Mouse (Mus musculus) spleen, embryonic (tissue): Measurements from ENCODE around the gene Fbln1.

ENCODE experiments used
- CTCF ChIA-PET: fragments of 350-600 bp; sonication (Branson Sonifier 250); formaldehyde crosslinking; loops from one replicate; lab custom pipeline; 2022; lab: Charles Lee

Fbln1 gene

DNA sequence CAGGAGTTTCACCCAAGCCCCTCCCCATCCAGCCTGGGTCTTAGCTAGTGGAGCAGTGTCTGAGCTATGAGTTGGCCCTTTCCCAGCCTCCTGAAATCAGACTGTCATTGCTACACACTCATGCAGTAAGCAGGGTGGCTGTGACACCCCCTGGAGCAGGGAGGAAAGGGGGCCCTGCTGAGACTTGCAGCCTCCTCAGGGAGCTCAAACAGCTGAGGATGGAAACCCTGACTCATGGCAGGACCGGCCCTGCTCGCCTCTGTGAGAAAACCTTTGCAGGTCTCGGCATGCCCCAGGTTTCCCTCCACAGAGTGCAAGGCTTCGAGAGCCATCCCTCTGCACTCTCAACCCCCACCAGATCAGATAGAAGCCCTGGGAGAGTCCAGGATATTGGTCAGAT is 27.9 kb downstream of the Fbln1 start:
- CTCF ChIA-PET: interaction anchor here (0.5 kb wide), 1 partner anchor 259 kb away, joined by 5 read pairs; no protein-coding TSS in a partner anchor

DNA sequence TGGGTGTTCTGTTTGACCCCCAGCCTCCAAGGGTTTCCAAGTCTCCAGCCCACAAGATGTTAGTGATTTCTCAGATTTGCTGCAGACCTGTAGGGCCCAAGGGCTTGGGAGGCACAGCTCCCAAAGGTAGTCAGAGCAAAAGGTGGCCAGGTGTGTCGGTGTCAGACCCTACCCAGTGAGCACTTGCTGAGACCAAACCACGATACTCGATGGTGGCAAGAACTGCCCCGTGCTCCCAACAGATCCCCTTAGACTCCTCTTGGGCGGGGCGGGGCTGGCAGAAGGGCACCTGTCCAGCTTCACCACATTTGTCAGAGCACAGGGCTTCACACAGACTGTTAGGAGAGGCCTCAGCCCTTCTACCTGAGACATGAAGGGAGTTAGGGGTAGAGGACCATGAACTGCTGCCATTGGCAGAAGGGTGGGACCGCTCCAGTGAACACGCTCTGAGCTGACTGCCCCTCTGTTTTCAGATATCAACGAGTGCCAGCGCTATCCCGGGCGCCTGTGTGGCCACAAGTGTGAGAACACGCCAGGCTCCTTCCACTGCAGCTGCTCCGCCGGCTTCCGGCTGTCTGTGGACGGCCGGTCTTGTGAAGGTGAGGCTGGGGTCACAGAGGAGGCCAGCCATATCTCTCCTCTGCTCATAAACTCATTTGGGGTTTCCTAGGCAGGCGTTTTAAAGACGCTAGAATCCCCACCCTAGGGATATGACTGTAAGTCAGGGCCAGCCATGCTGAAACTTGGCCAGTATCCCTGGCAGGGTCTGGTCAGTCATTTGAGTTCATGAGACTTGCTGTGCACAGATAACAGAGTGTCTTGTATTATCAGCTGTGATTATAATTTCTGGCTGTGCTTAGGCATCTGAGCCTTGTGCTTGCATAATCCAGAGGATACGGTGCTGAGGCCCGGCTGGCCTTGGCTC is 33.3 kb downstream of the Fbln1 start:
- CTCF ChIA-PET: no interaction called here

DNA sequence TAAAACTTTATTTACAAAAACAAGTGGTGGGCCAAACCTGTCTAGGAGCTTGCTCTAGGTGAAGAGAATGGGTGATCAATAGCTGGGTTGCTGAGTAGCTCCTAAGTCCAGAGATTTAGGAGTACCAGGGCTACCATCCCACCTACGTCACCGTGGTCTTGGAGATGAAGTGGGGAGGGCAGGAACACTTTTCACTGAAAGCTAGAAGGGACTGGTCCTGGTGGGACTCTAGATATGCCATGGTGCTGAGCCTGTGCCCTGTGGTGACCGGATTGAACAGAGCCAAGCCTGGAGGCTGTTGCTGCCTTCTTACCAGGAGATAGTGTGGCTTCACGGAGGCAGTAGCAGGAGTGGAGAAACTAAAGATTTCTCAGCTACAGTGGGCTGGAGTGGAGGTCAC is 34.3 kb downstream of the Fbln1 start:
- CTCF ChIA-PET: no interaction called here

DNA sequence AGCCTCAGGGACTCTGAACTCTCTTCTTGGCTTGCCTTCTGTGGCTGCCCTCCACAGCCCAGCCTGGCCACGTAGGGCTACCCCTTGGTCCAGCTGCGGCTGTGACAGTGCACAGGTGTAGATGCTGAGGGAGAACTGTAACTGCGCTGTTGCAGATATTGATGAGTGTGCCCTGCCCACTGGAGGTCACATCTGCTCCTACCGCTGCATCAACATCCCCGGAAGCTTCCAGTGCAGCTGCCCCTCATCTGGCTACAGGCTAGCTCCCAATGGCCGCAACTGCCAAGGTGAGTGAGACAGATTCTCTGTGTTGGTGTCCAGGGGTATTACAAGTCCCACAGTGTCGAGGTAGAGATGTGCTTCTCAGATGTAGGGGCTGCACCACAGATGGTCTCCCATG is 36.1 kb downstream of the Fbln1 start:
- CTCF ChIA-PET: no interaction called here

DNA sequence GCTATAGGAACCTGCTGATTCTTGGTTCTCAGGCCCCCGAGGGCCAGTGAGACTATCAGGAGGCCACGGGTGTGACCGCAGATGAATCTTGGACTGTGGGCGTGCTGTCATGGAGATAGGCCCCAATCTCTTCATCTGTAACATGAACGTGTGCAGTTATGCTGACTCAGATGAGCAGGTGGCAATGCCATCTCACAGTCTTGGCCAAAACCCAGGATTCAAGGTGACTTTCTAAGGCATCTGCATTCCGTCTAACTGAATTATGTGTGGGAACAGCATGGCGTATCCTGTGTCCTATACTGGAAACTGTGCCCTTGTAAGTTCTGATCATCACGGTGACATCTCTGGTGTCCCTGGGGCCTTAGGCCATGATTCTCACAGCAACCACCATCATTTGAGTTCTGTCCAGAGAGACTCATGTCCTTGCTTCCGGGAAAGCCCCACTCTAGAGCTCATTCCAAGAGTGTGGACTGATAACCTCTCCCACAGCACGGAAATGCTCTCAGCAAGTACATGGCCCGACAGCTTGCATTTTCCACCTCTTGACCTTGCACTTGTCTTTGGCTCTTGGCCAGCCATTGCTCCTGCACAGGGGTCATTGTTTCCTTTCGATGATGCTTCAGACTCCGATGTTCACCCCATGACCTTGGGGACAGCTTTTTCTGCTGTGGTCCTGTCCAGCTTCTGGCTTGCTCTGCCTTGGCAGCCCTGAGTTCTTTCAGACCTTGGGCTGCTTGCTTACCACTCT is 38.8 kb downstream of the Fbln1 start:
- CTCF ChIA-PET: no interaction called here

DNA sequence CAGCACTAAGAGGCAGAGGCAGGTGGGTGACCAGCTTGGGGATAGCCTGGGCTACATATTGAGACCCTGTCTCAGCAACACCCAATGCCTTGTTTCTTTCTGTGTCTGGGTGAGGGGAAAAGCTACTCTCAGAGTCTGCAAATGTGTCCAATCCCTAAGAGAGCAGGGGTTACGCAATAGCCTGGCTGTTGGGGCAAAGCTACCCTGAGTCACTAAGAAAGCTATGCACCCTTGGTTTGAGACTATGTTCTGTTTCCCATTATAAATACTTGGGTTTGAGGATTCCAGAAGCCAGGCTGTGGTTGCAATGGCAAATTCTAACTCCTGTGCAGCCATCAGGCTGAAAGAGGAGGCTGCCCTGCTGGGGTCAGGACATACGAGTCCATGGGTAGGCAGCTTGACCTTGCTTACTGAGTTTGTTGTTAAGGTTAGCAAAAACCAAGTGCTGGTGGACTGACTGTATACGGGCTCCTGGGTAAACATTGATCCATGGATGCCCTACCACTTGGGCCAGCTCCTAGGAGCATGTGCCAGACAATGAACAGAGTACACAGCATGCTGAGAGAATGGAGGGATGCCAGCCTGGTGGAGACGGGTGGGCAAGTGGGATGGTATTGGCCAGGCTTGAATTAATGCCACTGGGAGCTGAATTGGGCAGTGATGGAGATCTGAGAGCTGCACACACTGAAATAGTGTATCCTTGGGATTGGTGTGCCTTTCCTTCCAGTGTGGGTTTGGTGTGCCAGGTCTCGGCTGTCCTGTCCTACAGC is 39.7 kb downstream of the Fbln1 start:
- CTCF ChIA-PET: interaction anchor here (0.7 kb wide), 1 partner anchor 813 kb away, joined by 6 read pairs; no protein-coding TSS in a partner anchor

DNA sequence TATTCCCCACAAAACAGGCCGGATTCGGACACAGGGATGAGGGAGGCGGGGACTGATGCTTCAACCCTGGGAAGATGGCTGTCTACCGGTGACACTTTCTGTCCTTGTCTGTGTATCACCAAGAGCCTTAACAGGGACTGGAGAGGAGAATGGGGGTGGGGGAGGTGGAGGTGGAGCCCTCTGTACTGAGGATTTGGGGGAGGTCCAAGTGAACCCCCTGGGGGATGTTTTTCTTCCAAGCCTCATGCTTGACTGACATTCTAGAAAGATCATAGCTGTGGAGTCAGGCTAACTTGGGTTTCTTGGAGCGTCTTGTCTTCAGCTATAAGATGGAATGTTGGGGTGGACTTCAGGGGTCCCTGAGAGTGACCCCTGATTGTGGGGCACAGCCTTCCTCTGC is 40.3 kb downstream of the Fbln1 start:
- CTCF ChIA-PET: interaction anchor here (0.7 kb wide), 1 partner anchor 812 kb away, joined by 6 read pairs; no protein-coding TSS in a partner anchor

DNA sequence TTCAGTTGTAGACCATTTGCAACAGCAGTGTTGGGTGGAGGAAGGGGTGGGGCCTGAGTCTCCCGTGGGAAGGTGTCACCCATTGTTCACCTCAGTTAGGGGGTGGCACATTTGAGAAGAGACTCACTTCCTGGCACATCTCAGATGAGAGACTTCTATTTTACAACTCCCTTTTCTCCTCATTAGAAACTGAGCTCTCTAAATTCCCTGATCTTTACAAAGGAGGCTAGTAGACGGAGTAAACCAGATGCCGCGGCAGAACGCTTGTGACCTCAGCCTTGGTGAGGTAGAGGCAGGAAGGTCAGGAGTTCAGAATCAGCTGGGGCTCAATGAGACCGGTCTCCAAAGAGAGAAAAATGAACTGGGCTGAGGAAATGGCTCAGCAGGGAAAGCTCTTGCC is 41.2 kb downstream of the Fbln1 start:
- CTCF ChIA-PET: no interaction called here

DNA sequence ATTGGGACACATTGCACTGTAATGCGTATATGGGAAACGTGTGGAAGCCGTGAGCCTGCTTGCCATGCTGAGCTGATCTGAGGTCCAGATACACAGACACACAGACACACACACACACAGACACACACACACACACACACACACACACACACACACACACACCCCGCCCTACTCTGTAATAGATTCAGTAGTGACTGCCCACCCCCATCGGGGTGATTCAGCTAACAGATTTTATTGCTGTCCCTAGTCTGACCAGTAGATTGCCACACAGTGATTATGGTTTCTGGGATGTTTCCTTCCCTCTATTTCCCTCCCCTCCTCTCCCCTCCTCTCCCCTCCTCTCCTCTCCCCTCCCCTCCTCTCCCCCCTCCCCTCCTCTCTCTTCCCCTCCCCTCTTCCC is 42.6 kb downstream of the Fbln1 start:
- CTCF ChIA-PET: no interaction called here

DNA sequence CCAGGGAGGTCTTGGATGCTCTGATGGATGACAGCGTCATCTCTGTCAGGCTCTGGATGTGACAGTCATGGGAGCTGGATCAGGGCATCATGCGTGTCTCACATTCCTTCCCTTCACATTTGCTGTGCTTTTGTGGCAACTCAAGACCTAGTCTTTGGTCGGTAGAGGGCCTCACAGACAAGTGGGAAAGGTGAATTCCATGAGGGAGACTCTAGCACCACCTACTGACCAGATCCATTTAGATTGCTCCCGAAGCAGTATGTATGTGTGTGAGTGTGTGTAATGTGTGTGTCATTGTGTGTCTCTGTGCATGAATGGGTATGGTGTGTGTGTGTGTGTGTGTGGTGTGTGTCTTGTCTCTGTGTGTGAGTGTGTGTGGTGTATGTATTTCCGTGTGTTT is 43.5 kb downstream of the Fbln1 start:
- CTCF ChIA-PET: no interaction called here

DNA sequence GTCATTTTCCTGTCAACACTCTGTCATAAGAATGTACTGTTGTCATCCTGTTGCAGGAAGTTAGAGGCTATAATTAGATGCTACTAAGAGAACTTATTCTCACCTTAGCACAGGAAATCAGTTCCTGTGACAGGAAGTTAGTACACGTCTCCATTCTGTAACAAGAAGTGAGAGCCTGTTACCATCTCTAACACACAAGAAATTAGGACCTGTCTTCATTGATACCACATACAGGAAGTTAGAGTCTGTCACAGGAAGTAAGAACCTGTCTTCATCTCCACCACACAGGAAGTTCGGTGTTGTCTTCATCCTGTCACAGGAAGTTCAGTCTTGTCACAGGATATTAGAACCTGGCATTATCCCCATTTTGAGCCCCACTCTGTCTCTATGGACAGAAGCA is 44.7 kb downstream of the Fbln1 start:
- CTCF ChIA-PET: no interaction called here

DNA sequence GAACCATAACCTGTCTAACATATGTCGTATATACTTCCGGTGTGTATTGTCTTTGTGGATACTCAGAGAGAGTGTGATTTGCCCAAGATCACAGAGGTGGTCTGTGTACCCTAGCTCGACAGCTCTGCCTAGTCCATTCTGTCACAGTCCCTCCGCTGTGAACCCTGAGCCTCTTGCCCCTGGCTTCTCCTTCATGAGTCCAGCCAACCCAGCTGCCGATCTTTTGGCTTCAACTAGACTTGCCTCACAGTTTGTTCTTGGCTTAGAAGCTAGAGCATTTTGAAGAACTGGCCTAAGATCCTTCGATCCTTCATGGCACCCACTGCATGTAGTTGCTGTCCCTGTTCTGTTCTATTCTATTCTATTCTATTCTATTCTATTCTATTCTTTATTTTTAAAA is 46.7 kb downstream of the Fbln1 start:
- CTCF ChIA-PET: no interaction called here

DNA sequence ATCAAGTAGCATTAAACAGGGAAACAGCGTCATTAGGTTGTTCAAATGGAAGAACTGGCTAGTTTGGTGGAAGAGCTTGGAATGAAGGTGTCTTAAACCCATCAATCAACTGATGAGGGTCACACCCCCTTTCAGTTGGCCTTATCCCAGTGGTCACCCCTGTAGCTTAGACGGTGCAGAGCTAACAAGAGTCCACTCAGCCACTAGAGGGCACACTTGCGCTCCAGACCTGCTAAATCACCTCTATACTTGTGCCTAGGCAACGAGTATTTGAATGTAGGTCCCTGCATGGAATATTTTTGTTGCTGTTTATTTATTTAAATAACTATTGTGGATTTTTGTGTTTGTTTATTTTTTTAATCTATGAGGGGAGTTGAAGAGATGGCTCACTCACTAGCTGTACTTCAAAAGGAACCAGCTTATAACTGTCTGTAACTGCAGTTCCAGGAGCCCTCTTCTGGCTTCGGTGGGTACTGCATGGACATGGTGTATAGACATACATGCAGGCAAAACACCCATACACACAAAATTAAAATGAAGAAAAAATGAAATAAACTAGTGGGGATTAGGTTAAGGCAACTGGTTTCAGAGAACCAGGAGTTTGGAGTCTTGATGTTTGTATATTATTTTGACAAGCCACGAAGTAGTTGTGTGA is 52.2 kb downstream of the Fbln1 start:
- CTCF ChIA-PET: no interaction called here

DNA sequence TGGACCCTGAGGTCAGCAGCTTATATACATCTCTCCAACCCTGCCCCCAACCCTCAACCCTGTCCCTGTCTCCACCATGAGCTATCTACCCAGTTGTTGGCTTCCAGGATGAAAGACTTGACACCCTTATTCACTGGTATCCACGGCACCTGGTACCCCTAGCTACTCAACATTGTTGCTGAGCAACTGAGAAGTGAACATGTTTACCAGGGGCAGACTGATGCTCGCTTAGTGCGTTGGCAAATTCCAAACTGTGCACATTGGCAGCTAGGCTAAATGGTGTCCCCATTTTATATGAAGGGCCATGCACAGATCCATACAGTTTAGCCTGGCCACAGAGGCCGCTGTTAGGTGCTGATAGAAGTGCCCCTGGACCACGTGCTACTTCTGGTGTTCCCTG is 57.1 kb downstream of the Fbln1 start:
- CTCF ChIA-PET: no interaction called here

DNA sequence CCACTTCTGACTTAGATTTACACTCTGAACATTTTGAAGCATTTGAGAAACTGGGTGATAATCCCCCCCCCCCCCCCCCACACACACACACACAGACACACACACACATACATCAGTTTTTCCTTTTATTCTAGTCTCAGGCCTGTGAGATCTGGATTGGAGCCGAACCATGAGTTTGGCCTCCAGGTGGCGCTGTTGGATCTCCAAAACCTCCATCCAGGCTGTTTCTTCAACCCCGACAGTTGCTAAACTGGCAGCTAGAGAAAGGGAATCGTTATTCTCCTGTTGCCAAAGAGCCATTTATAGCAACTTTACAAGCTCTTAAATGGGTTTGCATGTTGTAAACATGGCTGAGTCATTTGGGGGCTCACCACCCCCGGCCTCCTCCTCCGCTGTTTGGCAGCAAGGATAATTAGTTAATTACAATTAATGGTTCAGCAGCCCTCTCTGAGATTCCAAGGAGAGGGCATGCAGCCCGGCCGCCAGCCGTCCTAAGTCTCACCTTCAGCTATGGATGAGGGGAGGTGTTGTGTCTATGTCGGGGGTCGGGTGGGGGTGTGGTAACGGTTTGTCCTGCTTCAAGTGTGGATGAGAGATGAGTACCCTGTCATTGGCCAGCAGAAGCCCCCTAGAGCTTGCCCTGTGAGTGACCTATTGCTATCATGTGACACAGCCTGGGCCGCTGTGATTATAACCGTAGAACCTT is 61.1 kb downstream of the Fbln1 start:
- CTCF ChIA-PET: no interaction called here

DNA sequence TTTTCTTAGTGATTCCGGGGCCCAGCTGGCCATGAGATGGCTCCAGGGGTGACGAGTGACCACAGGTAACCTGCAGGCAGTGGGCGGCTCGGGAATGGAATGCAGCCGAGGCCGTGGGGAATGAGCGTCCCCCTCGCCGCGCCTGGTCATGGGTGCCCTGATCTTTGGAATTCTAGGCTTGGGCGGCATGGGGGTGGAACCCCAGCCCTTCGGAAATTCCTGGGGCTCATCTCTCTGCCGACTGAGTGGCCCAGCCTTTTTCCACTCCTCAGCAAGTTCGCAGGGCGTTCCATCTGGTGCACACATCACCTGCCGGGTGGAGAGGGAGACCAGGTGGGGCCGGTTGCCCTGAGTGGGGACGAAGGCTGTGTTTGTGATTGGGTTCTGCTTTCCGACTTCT is 62.1 kb downstream of the Fbln1 start:
- CTCF ChIA-PET: no interaction called here

DNA sequence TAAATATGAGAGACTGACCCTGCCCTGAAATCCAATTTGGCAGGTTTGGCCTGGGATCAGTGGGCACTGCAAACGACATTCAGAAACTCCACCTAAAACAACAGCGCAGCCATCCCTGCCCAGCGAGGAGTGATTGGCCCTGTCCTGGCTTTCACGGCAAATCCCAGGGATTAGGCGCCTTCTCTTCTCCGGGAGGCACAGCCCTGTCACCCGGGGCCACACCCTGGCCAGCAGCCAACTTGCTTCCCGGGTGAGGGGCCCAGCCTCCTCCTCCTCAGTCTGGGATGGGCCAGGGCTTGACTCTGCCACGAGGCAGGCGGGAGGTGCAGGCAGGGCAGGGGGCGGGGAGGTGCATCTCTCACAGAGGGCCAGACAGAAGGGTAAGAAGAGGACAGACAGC is 67.2 kb downstream of the Fbln1 start:
- CTCF ChIA-PET: no interaction called here

DNA sequence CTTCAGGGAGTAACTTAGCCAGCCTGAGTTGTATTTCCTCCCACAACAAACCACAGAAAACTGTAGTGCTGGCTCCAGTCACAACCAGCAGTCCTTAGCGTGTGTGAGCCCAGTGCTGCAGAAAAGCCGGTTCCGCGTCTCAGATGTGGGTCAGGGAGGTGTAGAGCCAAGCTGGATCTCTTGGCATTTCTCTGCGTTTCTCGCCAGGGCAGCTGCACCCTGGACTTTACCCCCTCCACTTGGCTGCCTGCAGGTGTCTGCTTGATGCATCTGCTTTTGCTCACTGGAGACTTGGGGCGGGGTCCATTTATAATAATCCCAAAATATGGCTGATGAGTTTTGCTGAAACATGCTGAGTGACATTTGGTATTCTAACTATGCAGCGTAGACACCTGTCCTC is 71.5 kb downstream of the Fbln1 start:
- CTCF ChIA-PET: no interaction called here

DNA sequence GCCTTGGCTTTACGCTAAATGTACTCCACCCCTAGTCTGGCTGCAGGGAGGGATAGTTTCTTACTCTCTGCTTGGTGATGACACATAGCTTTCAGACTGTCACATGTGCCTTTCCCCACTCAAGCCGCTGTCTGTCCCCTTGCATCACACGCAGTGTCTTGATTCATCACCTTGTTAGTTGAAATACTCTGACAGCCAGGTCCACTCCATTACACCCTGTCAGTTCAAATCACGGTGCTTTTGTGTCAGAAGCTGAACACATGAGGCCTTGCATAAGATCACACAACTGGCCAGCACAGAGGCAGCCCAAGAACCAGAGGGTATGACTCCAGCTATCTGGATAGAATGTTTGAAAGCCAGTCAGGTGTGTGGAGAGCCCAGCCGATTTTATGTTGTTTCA is 73.2 kb downstream of the Fbln1 start:
- CTCF ChIA-PET: no interaction called here

DNA sequence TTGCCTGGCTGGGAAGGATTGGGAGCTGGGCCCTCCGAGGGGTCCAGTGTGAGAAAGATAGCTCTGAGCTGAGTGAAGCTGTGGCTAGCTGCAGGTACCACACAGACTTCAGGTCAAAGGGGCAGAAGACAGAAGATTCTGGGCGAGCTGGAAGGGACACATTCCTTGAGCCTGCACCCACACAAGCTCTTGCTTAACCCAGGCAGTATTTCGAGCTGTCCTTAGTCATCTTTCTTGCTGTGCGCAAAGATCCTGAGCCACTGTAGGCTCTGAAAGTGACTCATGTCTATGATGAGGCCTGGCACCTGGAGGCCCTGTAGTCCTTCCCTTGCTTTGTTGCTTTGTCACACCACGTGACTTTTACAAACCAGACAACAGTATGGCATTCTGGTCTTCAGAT is 76.3 kb downstream of the Fbln1 start:
- CTCF ChIA-PET: no interaction called here

DNA sequence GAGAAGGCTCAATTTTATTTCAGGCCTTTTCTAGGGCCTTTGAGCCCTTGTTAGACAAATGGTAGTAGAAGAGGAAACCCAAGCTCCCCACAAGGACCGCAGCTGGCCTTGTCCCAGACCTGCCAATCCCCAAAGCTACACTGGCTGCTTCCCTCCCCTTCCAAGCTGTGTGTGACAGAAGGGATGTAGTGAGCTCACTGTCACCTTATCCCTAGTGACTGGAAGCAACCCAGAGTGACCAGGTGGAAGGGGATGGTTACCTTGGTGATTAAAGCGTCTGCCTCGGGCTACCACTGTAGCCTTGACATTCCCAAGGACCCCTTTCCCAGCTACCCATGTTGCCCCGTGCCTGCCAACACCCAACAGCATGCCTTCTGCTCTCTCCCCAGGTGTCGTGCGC is 78.9 kb downstream of the Fbln1 start:
- CTCF ChIA-PET: no interaction called here
